Mouse (Mus musculus) E14TG2a.4 (cell line): Measurements from ENCODE around the gene Tedc2.

Source experiments
- CTCF ChIP-seq: conservative IDR thresholded peaks from 2 replicates; pipeline ENCODE4 v1.5.1; 2014; ENCODE audit warnings: low read length
- NANOG ChIP-seq: IDR thresholded peaks from 2 replicates; pipeline ENCODE4 v1.6.1; 2014; ENCODE audit warnings: borderline replicate concordance, low read length, mixed read lengths

- TF ChIP-seq CTCF: peak; percentile 66
- no peak for TF ChIP-seq NANOG
These were observed 28.0 kb upstream of the Tedc2 start for GRCm38 (mm10) chr17:24248641-24249040.
